ENCODE assay signal across 15 mouse cellular contexts in the genomic region with DNA sequence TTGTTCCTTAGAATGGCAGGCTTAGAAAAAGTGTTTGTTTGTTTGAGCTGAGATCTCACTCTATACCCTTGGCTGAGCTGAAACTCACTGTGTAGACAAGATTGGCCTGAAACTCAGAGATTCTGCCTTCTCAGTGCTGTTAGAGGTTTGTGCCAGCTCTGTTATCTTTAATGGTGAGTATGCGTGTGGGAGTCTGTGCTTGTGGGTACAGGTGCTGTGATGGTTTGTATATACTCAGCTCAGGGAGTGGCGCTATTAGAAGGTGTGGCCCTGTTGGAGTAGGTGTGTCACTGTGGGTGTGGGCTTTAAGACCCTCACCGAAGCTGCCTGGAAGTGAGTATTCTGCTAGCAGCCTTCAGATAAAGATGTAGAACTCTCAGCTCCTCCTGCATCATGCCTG.
"Had no signal": no experiment of that assay in that cellular context is flagged by ENCODE, and none has a peak within 500 bp of the region (broad histone marks: within the 10 kb centered on the region; RNA-seq: fewer than 3 reads in every experiment).

No protein-coding gene starts in this region.

- H3K9ac ChIP-seq: embryonic facial prominence, embryonic 12.5 days; embryonic facial prominence, embryonic 13.5 days; embryonic facial prominence, embryonic 15.5 days; forebrain, embryonic 12.5 days; forebrain, embryonic 13.5 days; forebrain, embryonic 15.5 days; forebrain, postnatal 0 days had no signal

- H3K27me3 ChIP-seq: embryonic facial prominence, embryonic 12.5 days; embryonic facial prominence, embryonic 13.5 days; embryonic facial prominence, embryonic 15.5 days; forebrain, embryonic 12.5 days; forebrain, embryonic 13.5 days; forebrain, embryonic 15.5 days had no signal

- H3K4me1 ChIP-seq: embryonic facial prominence, embryonic 10.5 days; embryonic facial prominence, embryonic 12.5 days; embryonic facial prominence, embryonic 15.5 days; forebrain, embryonic 10.5 days; forebrain, embryonic 12.5 days; forebrain, embryonic 13.5 days; forebrain, embryonic 15.5 days had no signal

- H3K4me2 ChIP-seq: embryonic facial prominence, embryonic 12.5 days; embryonic facial prominence, embryonic 13.5 days; embryonic facial prominence, embryonic 15.5 days; forebrain, embryonic 12.5 days; forebrain, embryonic 13.5 days; forebrain, embryonic 15.5 days had no signal

- DNase-seq: gastrocnemius, postnatal 25 days had no signal

- ATAC-seq: forebrain, embryonic 13.5 days; forebrain, embryonic 14.5 days; forebrain, embryonic 15.5 days; forebrain, embryonic 16.5 days; forebrain, postnatal 0 days had no signal

- H3K27ac ChIP-seq: embryonic facial prominence, embryonic 10.5 days; embryonic facial prominence, embryonic 12.5 days; embryonic facial prominence, embryonic 13.5 days; embryonic facial prominence, embryonic 15.5 days; forebrain, embryonic 10.5 days; forebrain, embryonic 12.5 days; forebrain, embryonic 13.5 days; forebrain, embryonic 15.5 days; gastrocnemius, adult 2 months; heart, adult 2 months had no signal

- H3K9me3 ChIP-seq: embryonic facial prominence, embryonic 10.5 days; embryonic facial prominence, embryonic 12.5 days; embryonic facial prominence, embryonic 13.5 days; embryonic facial prominence, embryonic 15.5 days; forebrain, embryonic 10.5 days; forebrain, embryonic 12.5 days; forebrain, embryonic 13.5 days; forebrain, embryonic 15.5 days had no signal

- H3K36me3 ChIP-seq: embryonic facial prominence, embryonic 10.5 days; embryonic facial prominence, embryonic 12.5 days; embryonic facial prominence, embryonic 13.5 days; embryonic facial prominence, embryonic 15.5 days; forebrain, embryonic 10.5 days; forebrain, embryonic 12.5 days; forebrain, embryonic 15.5 days had no signal

- H3K4me3 ChIP-seq: embryonic facial prominence, embryonic 10.5 days; embryonic facial prominence, embryonic 12.5 days; embryonic facial prominence, embryonic 13.5 days; embryonic facial prominence, embryonic 15.5 days; erythroblast, embryonic 14.5 days; forebrain, embryonic 10.5 days; forebrain, embryonic 12.5 days; forebrain, embryonic 13.5 days; forebrain, embryonic 15.5 days; gastrocnemius, adult 2 months; heart, adult 2 months had no signal
